Mouse (Mus musculus) liver, embryonic 11.5 days (tissue): ENCODE results near the gene Hoxc4. TPM values are rescaled to one million over a fixed set of nuclear protein-coding genes. Genes with fewer than 3 reads are reported as not detected.

Experiments
- ATAC-seq: fragments of 200-750 bp; cut with Nextera tagmentation; replicated peaks from 2 replicates; pipeline ENCODE4 v1.8.0; 2017; ENCODE audit warnings: moderate number of reproducible peaks, mild to moderate bottlenecking, moderate TSS enrichment, moderate library complexity; ENCODE audit not compliant: low FRiP score
- DNase-seq: peaks from one replicate; pipeline ENCODE4 v3.0.0-alpha.2; 2017; ENCODE audit warnings: low spot score
- H3K27ac ChIP-seq: fragments of 300-500 bp; sonication (generic); 2 replicates; pipeline ENCODE4 v1.5.1; 2014; ENCODE audit warnings: mild to moderate bottlenecking, low read depth, low read length, control low read depth
- H3K27me3 ChIP-seq: fragments of 300-500 bp; sonication (generic); replicated peaks from 2 replicates; pipeline ENCODE4 v1.6.1; 2014; ENCODE audit warnings: low read length, mixed read lengths; ENCODE audit not compliant: control insufficient read depth, insufficient read depth
- H3K36me3 ChIP-seq: fragments of 300-500 bp; sonication (generic); 2 replicates; pipeline ENCODE4 v1.6.1; 2014; ENCODE audit warnings: mild to moderate bottlenecking, low read length, moderate library complexity, mixed read lengths; ENCODE audit not compliant: control insufficient read depth, insufficient read depth
- H3K4me1 ChIP-seq: fragments of 300-500 bp; sonication (generic); replicated peaks from 2 replicates; pipeline ENCODE4 v1.6.1; 2014; ENCODE audit warnings: low read length, mixed read lengths; ENCODE audit not compliant: control insufficient read depth, insufficient read depth
- H3K4me2 ChIP-seq: fragments of 300-500 bp; sonication (generic); 2 replicates; pipeline ENCODE4 v1.6.1; 2014; ENCODE audit warnings: mild to moderate bottlenecking, control low read depth, moderate library complexity
- H3K4me3 ChIP-seq: fragments of 300-500 bp; sonication (generic); 2 replicates; pipeline ENCODE4 v1.5.1; 2014; ENCODE audit warnings: low read depth, low read length, control low read depth
- H3K9ac ChIP-seq: fragments of 300-500 bp; sonication (generic); 2 replicates; pipeline ENCODE4 v1.6.1; 2014; ENCODE audit warnings: low read depth, low read length, control low read depth
- H3K9me3 ChIP-seq: fragments of 300-500 bp; sonication (generic); 2 replicates; pipeline ENCODE4 v1.6.1; 2016; ENCODE audit warnings: low read length, inconsistent platforms, mixed read lengths; ENCODE audit not compliant: control insufficient read depth
- WGBS: fragments of 180-500 bp; shearing (Covaris S2); extraction: QIAGEN DNeasy Blood & Tissue Kit; methylation state at CpG from one replicate; pipeline ENCODE4 v1.1.7; 2014; 5-methylcytosine and 5-hydroxymethylcytosine counted together
- polyA plus RNA-seq: library from polyadenylated mRNA; unstranded; fragments of >200 nt; fragmentation: Nextera tagmentation; extraction: Ambion mirVana; gene quantifications from 2 replicates; pipeline ENCODE4 v1.2.1, GENCODE M21; 2014

Gene Hoxc4
- polyA plus RNA-seq, result 5.9 and 6.2 TPM in 2 replicates

DNA sequence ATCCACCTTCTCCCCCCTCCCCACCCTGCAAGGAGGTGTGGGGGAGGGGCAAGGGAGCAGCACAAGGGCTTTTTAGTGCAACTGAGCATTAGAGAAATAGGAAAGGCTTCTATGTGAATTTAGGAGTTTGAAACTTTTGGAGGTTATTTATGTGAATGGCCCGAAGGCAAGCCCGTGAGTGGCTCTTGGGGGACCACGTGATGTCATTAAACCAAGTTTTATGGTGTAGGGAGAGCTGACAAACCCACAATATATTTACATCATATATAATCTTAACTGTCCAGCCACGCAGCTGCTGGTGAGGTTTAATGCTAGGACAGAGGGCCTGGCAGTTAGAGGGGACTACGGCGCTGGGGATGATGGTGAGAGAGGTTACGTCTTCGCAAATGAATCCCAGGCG, at the start of gene Hoxc4:
Hoxc4 (plus strand) TSS at position 299 of the 400 bp plus-strand sequence.
- no peaks in the 10 kb centered on the region for H3K4me1 ChIP-seq
- no peak within 1 kb of the TSS for H3K4me3 ChIP-seq
- no peaks in the 10 kb centered on the region for H3K36me3 ChIP-seq
- DNase-seq, result no peak
- H3K27ac ChIP-seq, result no peak within 1 kb of the TSS
- peaks cover 96% of the 10 kb centered on the region for H3K27me3 ChIP-seq
- WGBS, result 24% methylated on average over 9 of the region's 9 CpGs
- no peak within 1 kb of the TSS for H3K4me2 ChIP-seq
- H3K9me3 ChIP-seq, result no peaks in the 10 kb centered on the region
- no peak within 1 kb of the TSS for H3K9ac ChIP-seq
- no peak for ATAC-seq

DNA sequence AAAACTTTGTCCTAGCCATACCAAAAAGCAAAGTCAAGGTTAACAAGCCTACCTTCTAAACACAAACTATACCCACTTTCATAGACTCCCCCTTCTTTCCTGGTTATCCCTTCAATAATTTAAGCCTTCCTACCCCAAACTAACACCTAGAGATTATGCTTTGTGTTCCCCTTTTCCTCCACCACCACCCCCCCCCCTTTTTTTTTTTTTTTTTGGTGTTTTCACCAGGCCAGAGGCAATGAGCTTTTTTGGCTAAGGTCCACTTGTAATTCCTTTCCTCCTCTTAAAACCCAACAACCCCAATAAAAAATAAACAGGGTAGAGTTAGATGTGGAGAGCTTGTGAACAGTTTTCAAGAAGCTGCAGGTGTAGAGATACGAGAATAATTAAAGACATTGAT, 49.4 kb upstream of the Hoxc4 start:
- WGBS, result 32% methylated on average over 1 of the region's 1 CpGs
- peaks cover 99% of the 10 kb centered on the region for H3K27me3 ChIP-seq
- DNase-seq (no peak), ATAC-seq (no peak)
- H3K27ac ChIP-seq, result no peak overlapping the region
- peaks cover 3% of the 10 kb centered on the region; the same call in 1 of the 2 replicates for H3K4me1 ChIP-seq
- no peak overlapping the region for H3K4me2 ChIP-seq
- H3K9me3 ChIP-seq, result no peaks in the 10 kb centered on the region
- H3K4me3 ChIP-seq, result no peak overlapping the region
- H3K36me3 ChIP-seq, result no peaks in the 10 kb centered on the region
- no peak overlapping the region for H3K9ac ChIP-seq

GRCm38 (mm10) chr15:102970740-102971139, 48.0 kb upstream of the Hoxc4 start:
- no peak for ATAC-seq
- Histone ChIP-seq H3K4me2 (no peak overlapping the region), H3K9ac (no peak overlapping the region), H3K9me3 (no peaks in the 10 kb centered on the region), H3K27me3 (peaks cover 99% of the 10 kb centered on the region), H3K4me3 (no peak overlapping the region), H3K27ac (no peak overlapping the region), H3K36me3 (no peaks in the 10 kb centered on the region), H3K4me1 (peaks cover 3% of the 10 kb centered on the region; the same call in 1 of the 2 replicates)
- no peak for DNase-seq
- WGBS, result 3% methylated on average over 12 of the region's 12 CpGs

DNA sequence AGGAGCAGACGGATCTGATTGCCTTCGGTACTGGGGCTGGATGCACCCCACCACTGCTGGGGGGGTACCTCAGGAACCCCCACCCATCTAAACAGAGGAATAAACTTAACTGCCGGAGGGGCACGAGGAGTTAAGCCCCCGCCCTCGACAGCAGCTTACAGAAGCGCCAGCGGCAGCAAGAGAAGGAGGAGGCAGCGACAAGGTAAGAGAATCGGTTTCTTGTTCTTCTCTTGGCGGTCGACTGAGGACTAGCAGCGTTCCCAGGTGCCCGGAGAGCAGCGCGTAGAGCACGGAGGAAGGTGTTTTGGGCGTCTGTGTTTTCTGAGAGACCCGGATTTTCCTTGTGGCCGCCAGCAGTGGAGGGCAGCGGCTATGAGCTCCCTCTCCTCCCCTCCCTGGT, 46.5 kb upstream of the Hoxc4 start:
- Histone ChIP-seq H3K36me3 (no peaks in the 10 kb centered on the region), H3K4me3 (no peak overlapping the region), H3K4me1 (no peaks in the 10 kb centered on the region), H3K9me3 (no peaks in the 10 kb centered on the region), H3K27me3 (peaks cover 99% of the 10 kb centered on the region), H3K9ac (no peak overlapping the region), H3K4me2 (no peak overlapping the region), H3K27ac (no peak overlapping the region)
- ATAC-seq (no peak), DNase-seq (no peak)
- 3% methylated on average over 21 of the region's 21 CpGs for WGBS

DNA sequence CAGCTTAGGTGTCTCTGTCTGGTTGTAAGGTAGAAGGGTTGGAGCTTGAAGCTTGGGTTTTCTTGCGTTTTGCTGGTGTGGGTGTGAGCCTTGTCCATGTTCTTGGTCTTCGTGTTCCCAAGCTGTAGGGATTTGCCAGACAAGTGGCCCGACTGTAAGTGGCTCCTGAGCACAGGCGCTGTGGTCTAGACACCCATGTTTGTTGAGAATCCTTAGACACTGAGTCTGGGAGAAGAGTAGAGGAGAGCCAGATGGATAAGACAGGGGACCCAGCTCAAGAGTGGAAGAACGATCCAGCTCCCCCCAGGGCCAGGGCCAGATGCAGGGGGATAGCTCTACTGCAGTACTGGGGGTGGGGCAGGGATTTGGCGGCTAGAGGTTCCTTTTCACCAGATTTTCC, 46.0 kb upstream of the Hoxc4 start:
- 3% methylated on average over 6 of the region's 6 CpGs for WGBS
- H3K4me3 ChIP-seq, result no peak overlapping the region
- no peaks in the 10 kb centered on the region for H3K36me3 ChIP-seq
- H3K4me1 ChIP-seq, result no peaks in the 10 kb centered on the region
- ATAC-seq (no peak), DNase-seq (peak; percentile 38)
- peaks cover 99% of the 10 kb centered on the region for H3K27me3 ChIP-seq
- H3K27ac ChIP-seq, result no peak overlapping the region
- no peak overlapping the region for H3K4me2 ChIP-seq
- H3K9me3 ChIP-seq, result no peaks in the 10 kb centered on the region
- no peak overlapping the region for H3K9ac ChIP-seq

- no peak for ATAC-seq
- H3K9ac ChIP-seq, result no peak overlapping the region
- H3K4me2 ChIP-seq, result no peak overlapping the region
- H3K36me3 ChIP-seq, result no peaks in the 10 kb centered on the region
- no peak overlapping the region for H3K27ac ChIP-seq
- WGBS, result 6% methylated on average over 7 of the region's 7 CpGs
- no peak for DNase-seq
- H3K9me3 ChIP-seq, result no peaks in the 10 kb centered on the region
- no peaks in the 10 kb centered on the region for H3K4me1 ChIP-seq
- H3K27me3 ChIP-seq, result peaks cover 100% of the 10 kb centered on the region
- no peak overlapping the region for H3K4me3 ChIP-seq
These were observed 43.7 kb upstream of the Hoxc4 start for GRCm38 (mm10) chr15:102975034-102975433.

GRCm38 (mm10) chr15:102975688-102976111, 43.0 kb upstream of the Hoxc4 start:
- H3K27me3 ChIP-seq, result peaks cover 100% of the 10 kb centered on the region
- no peaks in the 10 kb centered on the region for H3K4me1 ChIP-seq
- DNase-seq, result peak; percentile 42
- no peak overlapping the region for H3K4me3 ChIP-seq
- H3K9ac ChIP-seq, result no peak overlapping the region
- no peaks in the 10 kb centered on the region for H3K9me3 ChIP-seq
- 3% methylated on average over 21 of the region's 21 CpGs for WGBS
- no peaks in the 10 kb centered on the region for H3K36me3 ChIP-seq
- no peak for ATAC-seq
- H3K27ac ChIP-seq, result no peak overlapping the region
- H3K4me2 ChIP-seq, result no peak overlapping the region

- Histone ChIP-seq H3K27ac (no peak within 1 kb of the TSS), H3K4me1 (no peaks in the 10 kb centered on the region), H3K9ac (no peak within 1 kb of the TSS), H3K4me2 (peak within 1 kb of the TSS; percentile 13; the same call in 1 of the 2 replicates), H3K9me3 (no peaks in the 10 kb centered on the region), H3K4me3 (0 out of 2 replicates have a peak within 1 kb of the TSS, but pooled peaks have one; percentile 1), H3K36me3 (no peaks in the 10 kb centered on the region), H3K27me3 (peaks cover 100% of the 10 kb centered on the region)
- ATAC-seq, result no peak
- DNase-seq, result no peak
- 4% methylated on average over 17 of the region's 20 CpGs for WGBS
These were observed 42.6 kb upstream of the Hoxc4 start, which contains the start of gene Hoxc9 for GRCm38 (mm10) chr15:102976171-102976570. Gene Hoxc9, plus strand, starts transcription at chr15:102976439.

- H3K9me3 ChIP-seq, result no peaks in the 10 kb centered on the region
- H3K4me1 ChIP-seq, result peaks cover 3% of the 10 kb centered on the region
- H3K36me3 ChIP-seq, result no peaks in the 10 kb centered on the region
- DNase-seq (peak; percentile 38), ATAC-seq (no peak)
- 2% methylated on average over 37 of the region's 37 CpGs for WGBS
- H3K4me3 ChIP-seq, result 0 out of 2 replicates have a peak overlapping the region, but pooled peaks have one; percentile 1
- H3K27me3 ChIP-seq, result peaks cover 100% of the 10 kb centered on the region
- H3K27ac ChIP-seq, result no peak overlapping the region
- H3K9ac ChIP-seq, result no peak overlapping the region
- peak overlapping the region; percentile 13; the same call in 1 of the 2 replicates for H3K4me2 ChIP-seq
These were observed 41.9 kb upstream of the Hoxc4 start for GRCm38 (mm10) chr15:102976631-102977422.
